Mouse (Mus musculus) layer of hippocampus, adult 8-10 months (tissue): ENCODE results near the gene Dusp10. TPM values are rescaled to one million over a fixed set of nuclear protein-coding genes. Genes with fewer than 3 reads are reported as not detected.

Source experiments
- DNase-seq, 2 experiments: peaks; one replicate each; pipeline ENCODE4 v3.0.0; 2022; ENCODE audit warnings: low spot score in 2 of 2
- total RNA-seq, 4 experiments: library from RNA; stranded (reverse); gene quantifications; 2 replicates each; pipeline ENCODE4 v1.2.4; 2022

Gene Dusp10
- 1 to 10 TPM; 3.8 to 5.8 (median 5.5) TPM for total RNA-seq

DNA sequence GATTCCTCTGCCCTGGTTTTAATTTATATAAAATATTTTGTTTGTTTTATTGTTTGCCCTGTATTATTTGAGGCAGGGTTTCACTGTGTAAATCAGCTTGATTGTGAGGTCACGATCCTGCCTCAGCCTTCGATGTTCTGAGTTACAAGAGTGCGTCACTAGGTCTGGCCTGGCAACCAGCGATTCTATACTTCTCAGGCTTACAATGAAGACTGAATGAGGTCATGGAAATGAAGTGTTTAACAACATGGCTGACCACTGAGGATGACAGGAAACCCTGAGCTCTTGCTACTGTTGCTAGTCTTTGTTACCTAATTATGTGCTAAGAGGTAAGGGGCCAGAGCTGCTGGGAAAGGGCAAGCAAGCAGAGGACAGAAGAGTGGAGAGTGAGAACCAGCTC lies at the start of gene Dusp10:
TSS of gene Dusp10 (plus strand) at position 197 of the 400 bp plus-strand sequence.
- no peak for DNase-seq

- DNase-seq = no peak
These were observed 47.8 kb upstream of the Dusp10 start for GRCm38 (mm10) chr1:183965341-183965740.

DNA sequence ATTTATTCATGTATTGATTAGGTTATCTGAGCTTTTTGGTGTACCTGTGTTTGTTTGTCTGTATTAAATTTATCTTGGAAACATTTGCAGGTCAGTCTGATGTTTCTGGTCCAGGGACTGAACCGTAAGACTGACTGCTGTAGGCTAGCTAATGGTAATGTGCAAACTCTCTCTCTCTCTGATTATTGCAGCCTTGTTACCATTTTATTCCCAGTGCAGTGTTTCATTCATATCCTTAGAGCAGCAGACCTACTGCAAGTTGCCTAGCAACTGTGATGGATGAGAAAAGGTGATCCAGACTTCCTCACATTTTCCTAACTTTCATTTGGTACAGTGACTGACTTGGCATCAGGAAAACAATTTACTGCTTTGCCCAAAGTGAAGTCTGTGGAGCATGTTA lies 43.8 kb upstream of the Dusp10 start:
- no peak for DNase-seq

- DNase-seq = no peak
These were observed 33.3 kb upstream of the Dusp10 start for GRCm38 (mm10) chr1:183979814-183980243.

GRCm38 (mm10) chr1:183982108-183982507 lies 31.0 kb upstream of the Dusp10 start:
- DNase-seq = peak; percentile 64 to 71

DNA sequence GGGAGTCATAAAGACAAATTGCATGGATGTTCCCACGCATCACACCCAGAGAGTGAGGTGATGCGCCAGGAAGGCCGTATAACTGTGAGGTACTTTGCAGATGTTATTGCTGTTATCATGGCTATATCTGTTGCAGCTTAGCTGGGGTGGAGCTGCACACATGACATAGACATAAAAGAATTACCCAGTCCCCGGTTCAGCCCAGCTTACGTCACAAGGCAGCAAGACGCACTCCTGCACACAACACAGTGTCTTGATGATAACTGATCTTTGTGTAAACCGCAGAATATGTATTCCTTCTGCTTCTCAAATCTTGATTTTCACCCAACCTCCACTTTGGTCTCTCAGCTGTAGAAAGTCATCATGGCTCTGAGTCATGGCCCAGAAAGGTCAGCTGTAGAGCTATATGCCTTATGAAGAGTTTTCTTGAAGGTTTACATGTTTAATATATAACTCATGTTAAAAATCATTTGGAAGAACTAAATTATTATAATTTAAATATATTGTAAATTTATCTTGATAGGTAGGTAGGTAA lies 25.3 kb upstream of the Dusp10 start:
- no peak for DNase-seq

GRCm38 (mm10) chr1:183991921-183992320 lies 21.2 kb upstream of the Dusp10 start:
- DNase-seq = no peak

GRCm38 (mm10) chr1:183997207-183997606 lies 15.9 kb upstream of the Dusp10 start:
- DNase-seq = no peak

GRCm38 (mm10) chr1:184002470-184002869 lies 10.6 kb upstream of the Dusp10 start:
- peak; percentile 25 to 57 for DNase-seq

GRCm38 (mm10) chr1:184004311-184004710 lies 8.8 kb upstream of the Dusp10 start:
- peak; percentile 5 to 10 for DNase-seq

- DNase-seq = no peak
These were observed 7.6 kb upstream of the Dusp10 start for GRCm38 (mm10) chr1:184005315-184006058.

- no peak for DNase-seq
These were observed 7.0 kb upstream of the Dusp10 start for GRCm38 (mm10) chr1:184006086-184006485.

DNA sequence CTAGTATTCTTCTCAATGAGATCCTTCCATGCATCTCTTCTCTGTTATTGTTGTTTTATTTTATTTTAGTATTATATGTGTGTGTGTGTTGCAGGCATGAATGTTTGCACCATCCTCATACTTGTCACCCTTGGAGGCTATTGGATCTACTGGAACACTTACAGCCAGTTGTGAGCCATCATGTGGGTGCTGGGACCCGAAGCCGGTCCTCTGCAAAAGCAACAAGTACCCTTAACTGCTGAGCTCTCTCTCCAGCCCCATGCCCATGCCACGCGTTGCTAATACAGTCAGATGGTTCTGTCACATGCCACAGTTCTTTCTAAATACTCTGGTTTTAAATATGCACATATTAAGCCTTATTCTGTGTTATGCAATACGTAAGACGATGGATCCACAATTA lies 1.8 kb upstream of the Dusp10 start:
- DNase-seq = no peak

GRCm38 (mm10) chr1:184014091-184014490 lies 989 bp downstream of the Dusp10 start:
- no peak for DNase-seq

GRCm38 (mm10) chr1:184015995-184016730 lies 3.1 kb downstream of the Dusp10 start:
- no peak for DNase-seq

- no peak for DNase-seq
These were observed 4.5 kb downstream of the Dusp10 start for GRCm38 (mm10) chr1:184017606-184018005.

DNA sequence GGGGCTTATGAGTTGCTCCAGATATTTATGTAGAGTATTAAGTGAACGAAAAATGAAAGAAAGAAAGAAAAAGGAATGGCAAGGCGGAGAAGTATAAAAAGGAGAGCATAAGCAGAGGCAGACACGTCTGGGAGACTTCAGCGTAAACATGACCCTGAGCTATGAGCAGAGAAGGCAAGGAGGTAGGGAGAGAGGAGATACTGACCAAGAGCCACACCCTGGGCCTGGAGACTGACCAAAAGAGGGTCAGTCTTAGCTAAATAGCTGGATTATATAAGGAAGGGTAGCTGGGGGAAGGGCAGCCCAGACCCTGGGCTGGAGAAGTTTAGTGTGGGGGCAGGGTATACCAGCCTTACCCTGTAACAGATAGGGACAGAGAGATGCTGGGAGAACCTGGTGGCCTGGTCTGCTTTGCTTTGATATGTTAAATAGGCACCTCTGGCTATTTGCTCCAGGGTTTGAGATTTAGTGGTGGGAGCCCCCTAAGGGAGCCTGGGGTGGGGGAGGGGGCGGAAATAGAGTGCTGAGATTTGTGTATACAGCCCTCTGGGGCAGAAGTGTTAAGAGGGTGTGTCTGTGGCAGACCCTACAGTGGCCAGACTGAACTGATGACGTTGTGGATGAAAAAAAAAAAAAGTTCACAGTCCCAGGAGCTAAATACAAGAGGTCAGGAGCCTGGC lies 6.1 kb downstream of the Dusp10 start:
- DNase-seq = no peak

GRCm38 (mm10) chr1:184019722-184020107 lies 6.6 kb downstream of the Dusp10 start:
- no peak for DNase-seq

DNA sequence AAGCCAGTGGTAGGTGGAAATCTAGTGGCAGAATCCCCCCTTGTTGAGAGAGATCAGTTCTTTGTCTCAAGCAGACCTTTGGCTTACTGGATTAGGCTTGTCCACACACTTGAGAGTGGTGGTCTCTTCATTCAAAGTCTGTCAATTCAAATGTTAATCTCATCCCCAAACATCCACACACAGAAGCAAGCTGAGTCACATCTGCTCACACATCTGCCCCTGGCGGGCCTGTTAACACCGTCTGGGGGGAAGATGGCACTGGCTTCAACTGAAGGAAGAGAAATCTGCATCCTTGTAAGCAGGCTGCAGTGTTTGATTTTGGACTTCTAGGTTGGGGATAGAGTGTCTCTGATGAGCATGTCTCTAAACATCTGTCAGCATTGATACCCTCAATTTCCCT lies 10.9 kb downstream of the Dusp10 start:
- DNase-seq = no peak

DNA sequence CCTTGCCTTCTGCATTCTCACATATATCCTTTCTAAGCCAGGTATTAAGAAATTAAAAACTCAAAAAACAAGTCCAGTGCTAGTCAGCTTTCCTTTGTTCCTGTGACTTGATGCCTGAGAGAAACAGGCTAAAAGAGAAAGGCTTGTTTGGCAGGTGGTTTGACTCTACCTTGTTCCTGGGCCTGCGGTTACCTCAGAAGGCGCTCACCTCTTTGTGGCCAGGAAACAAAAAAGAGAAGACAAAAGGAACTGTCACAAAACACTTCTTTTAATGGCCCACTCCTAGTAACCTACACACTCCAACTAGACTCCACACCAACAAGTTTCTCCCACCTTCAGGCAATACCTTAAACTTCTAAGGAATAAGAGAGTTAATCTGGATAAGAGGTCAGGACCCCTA lies 11.5 kb downstream of the Dusp10 start:
- DNase-seq = no peak

DNA sequence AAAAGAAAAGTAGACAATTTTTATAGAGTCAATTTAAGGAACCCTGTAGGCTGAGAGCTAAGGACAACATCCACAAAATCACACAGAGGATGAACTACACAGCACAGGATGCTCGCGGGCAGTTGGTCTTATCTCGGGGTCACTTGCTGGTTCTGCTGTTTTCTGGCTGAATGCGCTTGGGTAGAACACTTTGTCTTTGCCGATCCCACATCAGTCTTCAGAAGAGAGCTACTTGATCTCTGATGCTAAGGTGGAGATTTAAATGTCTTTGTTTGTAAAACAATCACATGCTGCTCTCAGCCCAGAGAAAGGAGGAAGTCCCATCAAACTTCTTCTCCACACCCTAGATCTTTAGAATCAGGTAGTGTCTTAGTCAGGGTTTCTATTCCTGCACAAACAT lies 12.0 kb downstream of the Dusp10 start:
- DNase-seq = no peak

DNA sequence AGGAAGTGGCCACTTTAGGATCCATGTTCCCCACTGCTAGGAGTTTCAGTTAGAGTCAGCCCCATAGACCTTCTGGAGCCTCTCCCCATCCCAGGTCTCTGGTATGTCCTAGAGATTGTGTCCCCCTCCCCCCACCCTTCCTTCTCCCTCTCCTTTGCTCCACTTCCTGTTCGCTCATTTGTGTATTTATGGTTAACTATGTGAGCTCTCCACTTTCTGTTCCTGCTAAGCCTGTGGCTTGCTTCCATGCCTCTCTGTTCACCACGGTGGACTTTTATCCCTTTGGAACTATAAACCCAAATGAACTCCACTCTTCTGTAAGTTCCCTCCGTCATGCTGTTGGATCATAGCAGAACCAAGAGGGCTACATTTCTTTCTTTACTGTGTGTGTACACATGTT lies 13.9 kb downstream of the Dusp10 start:
- DNase-seq = no peak
